Mouse (Mus musculus): ENCODE data around the gene Olfr1415.
"Not testable (repeated sequence)": the region's sequence is repeated elsewhere in the genome, so short reads cannot be mapped to it uniquely, and the experiment has no call there.

Olfr1415 gene

GRCm38 (mm10) chr1:92496001-92496400 lies at the start of gene Olfr1415:
Gene Olfr1415, minus strand, starts transcription at chr1:92496101.
- DNase-seq (ENCODE audit: low spot score), result no peak

GRCm38 (mm10) chr1:92539071-92539470 lies 43.2 kb upstream of the Olfr1415 start:
- DNase-seq (ENCODE audit: low spot score), result no peak

DNA sequence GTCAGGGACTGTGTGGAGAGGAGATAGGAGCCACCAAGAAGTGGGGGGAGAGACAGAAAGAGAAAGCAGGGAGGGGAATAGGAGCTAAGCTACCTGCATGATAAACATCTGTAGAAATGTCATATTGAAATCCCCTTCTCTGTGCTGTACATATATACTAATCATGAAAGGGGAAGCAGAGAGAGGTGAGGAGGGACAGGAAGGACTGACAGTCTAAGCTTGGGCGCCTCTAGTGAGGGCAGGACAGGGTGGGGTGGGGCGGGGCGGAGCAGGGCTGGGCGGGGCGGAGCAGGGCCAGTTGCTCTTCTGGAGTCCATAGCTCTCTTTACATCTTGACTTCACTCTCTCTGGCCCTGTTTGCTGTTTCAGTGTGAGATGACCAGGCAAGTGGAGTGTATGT lies 41.1 kb upstream of the Olfr1415 start:
- DNase-seq (ENCODE audit: low spot score), result no peak

- DNase-seq (ENCODE audit: low spot score), result no peak
Observed at GRCm38 (mm10) chr1:92523764-92524163, 27.9 kb upstream of the Olfr1415 start.

GRCm38 (mm10) chr1:92521376-92521775 lies 25.5 kb upstream of the Olfr1415 start:
- DNase-seq (ENCODE audit: low spot score), result peak; percentile 16

- peak; percentile 21 for DNase-seq (ENCODE audit: low spot score)
Observed at GRCm38 (mm10) chr1:92519046-92519445, 23.1 kb upstream of the Olfr1415 start.

DNA sequence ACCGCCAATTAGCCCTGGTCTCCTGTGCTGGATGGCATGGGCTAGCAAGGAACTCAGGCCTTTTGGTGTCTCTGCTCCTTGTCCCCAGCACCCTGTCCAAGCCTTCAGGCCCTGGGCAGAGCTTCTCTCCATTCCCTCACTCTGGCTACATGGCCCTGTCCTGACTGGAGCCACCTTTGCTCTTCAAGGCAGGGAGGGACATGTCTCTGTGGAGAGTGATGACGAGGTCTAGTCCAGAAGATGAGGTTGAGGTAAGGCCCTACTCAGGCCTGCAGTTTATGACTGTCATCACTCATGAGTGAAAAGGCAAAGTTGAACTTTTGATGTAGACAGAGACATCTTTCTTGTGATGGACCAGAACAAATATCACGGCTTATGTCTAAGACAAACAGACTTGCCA lies 22.7 kb upstream of the Olfr1415 start, which contains the start of gene Olfr1414:
TSS of gene Olfr1414 (minus strand) at position 101 of the 400 bp plus-strand sequence.
- DNase-seq (ENCODE audit: low spot score), result no peak

DNA sequence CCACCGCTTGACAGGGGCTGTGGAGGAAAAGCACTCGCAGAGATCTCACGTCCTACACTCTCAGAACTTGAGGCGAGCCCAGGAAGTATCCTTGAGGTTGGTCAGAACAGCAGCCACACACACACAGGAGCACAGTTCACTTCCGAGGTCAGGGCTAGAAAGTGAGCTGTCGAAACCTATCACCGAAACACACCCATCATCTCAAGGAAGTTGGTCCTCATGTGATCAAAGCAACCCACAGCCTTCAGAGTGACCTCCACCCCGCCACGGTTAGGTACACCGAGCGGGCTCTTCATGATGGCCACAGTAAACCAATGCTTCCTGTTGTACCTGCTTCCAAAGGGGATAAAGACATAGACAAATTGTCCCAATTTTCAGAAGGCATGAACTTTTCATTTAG lies 19.5 kb upstream of the Olfr1415 start:
- DNase-seq (ENCODE audit: low spot score), result no peak

- DNase-seq (ENCODE audit: low spot score), result not testable (repeated sequence)
Observed at GRCm38 (mm10) chr1:92511646-92512045, 15.7 kb upstream of the Olfr1415 start.

DNA sequence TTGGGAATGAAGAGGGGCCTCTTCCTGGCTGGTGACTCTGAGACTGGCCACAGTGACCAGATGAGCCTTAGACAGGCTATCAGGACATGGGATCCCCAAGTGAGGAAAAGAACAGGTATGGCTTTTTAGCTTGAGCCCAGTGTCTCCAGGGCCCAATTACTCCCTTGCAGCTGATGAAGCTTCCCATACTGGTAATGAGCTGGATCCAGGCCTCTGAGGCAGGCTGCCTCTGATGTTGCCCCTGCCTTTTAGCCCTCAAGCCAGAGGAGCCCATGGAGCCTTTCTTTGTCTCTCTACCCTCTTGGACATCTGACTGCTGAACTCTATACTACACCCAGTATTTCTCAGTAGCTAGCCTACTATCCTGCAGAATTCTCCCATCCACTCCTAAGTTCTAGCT lies 10.9 kb downstream of the Olfr1415 start, which contains the start of gene Olfr1416:
TSS of gene Olfr1416 (minus strand) at position 101 of the 400 bp plus-strand sequence.
- no peak for DNase-seq (ENCODE audit: low spot score)

DNA sequence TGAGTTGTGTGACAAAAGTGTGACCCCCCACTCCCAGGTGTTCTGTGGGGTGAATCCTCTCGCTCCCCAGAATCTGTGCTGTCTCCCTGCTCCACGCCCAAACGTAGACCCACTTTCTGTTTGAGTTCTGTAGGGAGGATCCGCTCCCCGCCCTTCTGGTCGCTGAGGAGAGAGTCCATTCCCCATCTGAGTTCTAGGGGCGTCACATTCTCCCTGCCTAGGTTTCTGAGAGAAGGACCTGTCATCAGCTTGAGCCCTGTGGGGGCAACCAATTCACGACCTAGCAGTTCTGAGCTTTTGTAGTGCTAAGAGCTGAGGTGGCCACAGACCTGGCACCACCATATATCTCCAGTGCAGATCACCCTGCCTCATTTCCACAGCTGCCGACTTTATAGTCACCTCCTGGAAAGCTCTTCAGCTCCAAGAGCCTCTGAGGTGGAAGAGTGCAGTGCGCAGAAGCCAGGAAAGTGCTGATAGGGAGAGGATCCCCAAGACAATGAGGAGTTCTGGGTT lies 21.8 kb downstream of the Olfr1415 start:
- DNase-seq (ENCODE audit: low spot score), result no peak

DNA sequence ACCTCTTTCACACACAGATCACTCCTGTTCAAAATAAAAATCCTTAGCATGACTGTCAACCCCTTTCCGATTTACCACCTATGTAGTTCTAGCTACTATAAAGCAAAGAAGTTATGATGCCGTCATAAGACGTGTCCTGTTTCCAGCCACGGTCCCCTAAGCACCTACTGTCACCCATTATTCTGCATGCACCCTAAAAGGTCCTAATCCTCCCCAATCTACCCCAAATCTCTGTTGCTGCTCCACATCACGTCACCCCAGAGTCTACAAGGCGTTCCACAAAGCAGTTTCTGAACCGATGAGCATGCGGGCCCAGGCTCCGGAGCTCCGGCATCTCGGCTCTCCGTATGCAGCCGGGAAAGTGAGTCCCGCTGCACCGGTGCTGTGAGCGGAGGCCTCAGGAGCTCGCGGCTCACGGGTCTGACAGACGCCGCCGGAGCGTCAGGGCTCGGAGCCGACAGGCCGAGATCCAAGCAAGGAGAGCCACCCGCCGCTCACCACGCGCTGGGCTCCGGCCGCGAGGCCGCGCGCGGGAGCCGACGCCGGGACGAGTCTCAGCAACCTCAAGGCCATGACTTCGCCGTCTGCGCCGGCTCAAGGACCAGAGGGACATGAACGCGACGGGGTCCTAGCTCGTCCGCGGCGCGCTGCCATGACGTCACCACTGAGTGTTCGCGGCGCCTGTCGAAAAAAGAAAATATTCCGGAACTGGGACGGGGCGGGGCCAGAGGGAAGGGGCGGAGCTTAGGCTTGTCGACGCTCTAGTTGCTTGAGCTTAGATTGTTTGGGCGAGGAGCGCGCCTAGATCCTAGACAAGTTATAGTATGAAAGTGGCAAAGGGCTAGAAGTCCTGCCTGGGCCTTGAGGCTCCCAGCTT lies 22.5 kb downstream of the Olfr1415 start, which contains the start of gene Ndufa10:
TSS of gene Ndufa10 (minus strand) at position 696 of the 877 bp plus-strand sequence.
- peak; percentile 87 for DNase-seq (ENCODE audit: low spot score)

GRCm38 (mm10) chr1:92468891-92469290 lies 27.0 kb downstream of the Olfr1415 start:
- DNase-seq (ENCODE audit: low spot score), result no peak

- DNase-seq (ENCODE audit: low spot score), result no peak
Observed at GRCm38 (mm10) chr1:92458416-92458815, 37.5 kb downstream of the Olfr1415 start.

DNA sequence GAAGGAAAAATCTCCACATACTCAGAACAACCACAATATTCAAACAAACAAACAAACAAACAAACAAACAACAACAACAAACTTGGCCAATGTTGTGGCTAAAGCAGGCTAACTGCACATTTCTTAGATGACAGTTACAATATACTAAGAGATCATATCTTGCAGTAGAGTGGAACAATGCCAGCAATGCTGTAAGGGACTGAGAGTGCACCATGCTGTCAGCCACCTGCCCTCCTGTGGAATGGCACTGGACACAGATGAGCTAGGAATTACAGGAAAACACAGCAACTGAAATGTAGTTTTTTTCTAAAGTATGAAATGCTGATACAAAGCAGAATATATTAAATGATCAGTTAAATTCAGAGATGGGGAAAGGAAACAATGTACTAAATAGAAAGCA lies 38.1 kb downstream of the Olfr1415 start:
- DNase-seq (ENCODE audit: low spot score), result no peak

DNA sequence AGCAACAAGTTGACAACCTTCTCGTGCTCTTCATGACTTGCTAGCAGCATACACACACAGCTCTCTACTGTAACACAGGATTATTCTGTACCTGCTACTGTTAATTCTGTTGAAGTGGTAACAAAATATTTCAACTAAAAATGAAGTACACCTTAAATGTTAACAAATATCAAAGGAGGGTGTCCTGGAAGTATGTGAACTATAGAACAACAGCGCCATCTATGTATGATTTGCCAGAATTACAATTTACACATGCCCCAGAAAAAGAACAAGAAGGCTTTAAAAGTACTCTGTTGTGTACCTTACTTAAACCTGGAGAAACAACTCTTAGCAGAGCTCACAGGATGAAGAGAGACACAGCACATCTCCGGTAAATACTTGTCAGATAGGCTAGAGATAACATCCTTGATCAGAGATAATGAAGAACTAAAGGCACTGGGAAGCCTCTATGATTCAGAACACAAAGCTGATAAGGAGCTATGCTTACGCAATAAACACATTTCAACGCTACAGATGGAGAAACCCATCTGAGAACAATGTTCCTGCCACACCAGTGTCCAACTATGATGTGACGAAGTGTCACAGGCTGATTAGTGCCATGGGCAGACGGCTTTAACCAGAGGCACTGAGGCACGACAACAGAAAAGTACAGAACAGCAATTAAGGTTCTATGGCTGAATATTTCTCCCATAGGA lies 42.0 kb downstream of the Olfr1415 start:
- DNase-seq (ENCODE audit: low spot score), result peak; percentile 37

- DNase-seq (ENCODE audit: low spot score), result no peak
Observed at GRCm38 (mm10) chr1:92448293-92448692, 47.6 kb downstream of the Olfr1415 start.

DNA sequence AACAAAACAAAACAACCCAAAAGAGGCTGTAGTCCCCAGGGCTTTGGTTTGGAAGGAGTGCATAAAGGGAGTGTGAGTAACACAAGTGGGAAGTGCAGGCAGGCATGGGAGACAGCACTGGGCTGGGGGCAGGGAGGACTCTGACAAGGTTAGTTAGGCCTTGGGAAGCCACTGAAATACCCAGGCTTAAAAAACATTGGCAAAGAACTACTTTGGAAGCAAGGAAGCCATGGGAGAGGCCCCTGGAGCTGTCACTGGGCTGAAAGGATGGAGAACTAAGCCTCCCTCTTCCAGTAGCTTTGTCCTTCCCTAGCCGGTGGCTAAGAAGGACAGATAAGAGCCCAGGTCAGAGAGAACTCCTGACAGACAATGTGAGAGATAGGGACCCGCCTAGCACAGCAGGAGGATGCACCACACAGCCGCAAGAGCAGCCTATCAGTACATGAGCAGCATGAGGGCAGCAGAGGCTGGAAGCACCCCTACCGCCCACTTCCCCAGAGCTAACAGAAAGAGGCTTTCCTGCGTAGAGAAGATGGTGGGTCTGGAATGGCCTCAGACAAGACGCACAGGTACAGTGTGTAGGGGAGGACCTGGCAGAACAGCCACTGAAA lies 54.3 kb downstream of the Olfr1415 start:
- DNase-seq (ENCODE audit: low spot score), result no peak

GRCm38 (mm10) chr1:92440066-92440750 lies 55.7 kb downstream of the Olfr1415 start:
- DNase-seq (ENCODE audit: low spot score), result no peak

Data from layer of hippocampus, adult 9-10 months (tissue).